In the genomic region with DNA sequence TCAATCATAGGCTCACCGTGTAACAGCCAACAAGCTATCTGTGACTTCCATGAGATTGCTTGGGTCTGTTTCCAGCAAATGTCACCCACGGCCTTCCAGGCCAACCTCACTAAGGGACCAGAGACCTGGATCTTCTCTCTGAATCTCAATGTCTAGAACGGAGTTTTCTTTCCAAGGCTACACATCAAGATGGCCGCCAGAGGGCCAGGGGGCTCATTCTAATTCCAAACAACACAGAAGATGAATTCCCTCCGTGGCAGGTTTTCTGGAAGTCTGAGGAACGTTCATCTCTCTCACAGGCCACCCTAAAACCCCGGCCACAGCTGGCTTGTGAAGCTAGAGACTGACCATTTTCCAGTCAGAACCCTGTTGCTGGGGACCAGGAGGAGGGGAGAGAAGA, we compare ENCODE assay signal across 18 mouse cellular contexts.
DNase-seq lines count a peak whose midpoint lies in the region; ATAC-seq and TF ChIP-seq lines count a peak whose summit lies in the region.
"Had no signal": no experiment of that assay in that cellular context is flagged by ENCODE, and none has a peak within 500 bp of the region (broad histone marks: within the 10 kb centered on the region; RNA-seq: fewer than 3 reads in every experiment).

No protein-coding gene starts in this region.

- peak; percentile 25 for TF ChIP-seq CTCF in liver, postnatal 0 days (IDR thresholded peaks at IDR 0.05; ENCODE audit: low read depth)

- ATAC-seq in hindbrain, embryonic 11.5 days (ENCODE audit: low FRiP score): no peak
- ATAC-seq in hindbrain, embryonic 14.5 days (ENCODE audit: low FRiP score): no peak
- ATAC-seq in liver, postnatal 0 days: no peak
- no peak for ATAC-seq in liver, embryonic 11.5 days (replicated peaks; ENCODE audit: low FRiP score)
- ATAC-seq: liver, embryonic 12.5 days had no signal

- no peak overlapping the region for H3K4me2 ChIP-seq in hindbrain, embryonic 11.5 days (replicated peaks; ENCODE audit: low read depth, low read length)
- H3K4me2 ChIP-seq in hindbrain, embryonic 14.5 days (replicated peaks): no peak overlapping the region
- no peak overlapping the region for H3K4me2 ChIP-seq in liver, postnatal 0 days (ENCODE audit: low read depth, low read length)
- H3K4me2 ChIP-seq in liver, embryonic 11.5 days: no peak overlapping the region
- H3K4me2 ChIP-seq: hindbrain, embryonic 12.5 days; liver, embryonic 12.5 days; neural tube, embryonic 13.5 days had no signal

- WGBS in hindbrain, embryonic 11.5 days: 69% methylated on average over 7 of the region's 7 CpGs
- 63% methylated on average over 7 of the region's 7 CpGs for WGBS in hindbrain, embryonic 14.5 days
- WGBS in liver, postnatal 0 days (ENCODE audit: insufficient replicate concordance): 65% methylated on average over 7 of the region's 7 CpGs
- WGBS in liver, embryonic 11.5 days: 60% methylated on average over 7 of the region's 7 CpGs

- no peaks in the 10 kb centered on the region for H3K27me3 ChIP-seq in hindbrain, embryonic 11.5 days (ENCODE audit: control insufficient read depth, insufficient read depth, low read length)
- H3K27me3 ChIP-seq in hindbrain, embryonic 14.5 days (ENCODE audit: control insufficient read depth, insufficient read depth, low read length): no peaks in the 10 kb centered on the region
- no peaks in the 10 kb centered on the region for H3K27me3 ChIP-seq in liver, postnatal 0 days (ENCODE audit: insufficient read depth, low read length)
- no peaks in the 10 kb centered on the region; the same call in 1 of the 2 replicates for H3K27me3 ChIP-seq in liver, embryonic 11.5 days (replicated peaks; ENCODE audit: control insufficient read depth, insufficient read depth, low read length)
- H3K27me3 ChIP-seq: hindbrain, embryonic 12.5 days; liver, embryonic 12.5 days; neural tube, embryonic 13.5 days had no signal

- no peaks in the 10 kb centered on the region for H3K36me3 ChIP-seq in hindbrain, embryonic 11.5 days (ENCODE audit: control insufficient read depth, insufficient read depth, low read length)
- no peaks in the 10 kb centered on the region for H3K36me3 ChIP-seq in hindbrain, embryonic 14.5 days (replicated peaks; ENCODE audit: control insufficient read depth, insufficient read depth)
- no peaks in the 10 kb centered on the region for H3K36me3 ChIP-seq in liver, postnatal 0 days (replicated peaks; ENCODE audit: insufficient read depth, low read length)
- H3K36me3 ChIP-seq in liver, embryonic 11.5 days (ENCODE audit: control insufficient read depth, insufficient read depth, low read length): no peaks in the 10 kb centered on the region
- H3K36me3 ChIP-seq: hindbrain, embryonic 12.5 days; liver, embryonic 12.5 days; neural tube, embryonic 13.5 days had no signal

- H3K27ac ChIP-seq in hindbrain, embryonic 11.5 days (ENCODE audit: low read depth, low read length): no peak overlapping the region
- no peak overlapping the region for H3K27ac ChIP-seq in hindbrain, embryonic 14.5 days
- no peak overlapping the region for H3K27ac ChIP-seq in liver, postnatal 0 days (ENCODE audit: low read depth)
- no peak overlapping the region for H3K27ac ChIP-seq in liver, embryonic 11.5 days (ENCODE audit: low read depth, low read length)
- H3K27ac ChIP-seq: hindbrain, embryonic 12.5 days; liver, embryonic 12.5 days; neural tube, embryonic 13.5 days had no signal

- H3K4me3 ChIP-seq in hindbrain, embryonic 11.5 days (ENCODE audit: low read depth, low read length): no peak overlapping the region
- H3K4me3 ChIP-seq in hindbrain, embryonic 14.5 days (replicated peaks; ENCODE audit: low read length): no peak overlapping the region
- no peak overlapping the region for H3K4me3 ChIP-seq in liver, postnatal 0 days (ENCODE audit: low read depth, low read length)
- no peak overlapping the region for H3K4me3 ChIP-seq in liver, embryonic 11.5 days (ENCODE audit: low read depth, low read length)
- H3K4me3 ChIP-seq: erythroblast, embryonic 14.5 days; hindbrain, embryonic 12.5 days; liver, embryonic 12.5 days; megakaryocyte, embryonic 14.5 days; neural tube, embryonic 13.5 days had no signal

- H3K9ac ChIP-seq in hindbrain, embryonic 11.5 days (ENCODE audit: low read depth, low read length): no peak overlapping the region
- H3K9ac ChIP-seq in hindbrain, embryonic 14.5 days: no peak overlapping the region
- no peak overlapping the region for H3K9ac ChIP-seq in liver, postnatal 0 days (replicated peaks)
- H3K9ac ChIP-seq in liver, embryonic 11.5 days (ENCODE audit: low read depth, low read length): no peak overlapping the region
- H3K9ac ChIP-seq: hindbrain, embryonic 12.5 days; liver, embryonic 12.5 days; neural tube, embryonic 13.5 days had no signal

- TF ChIP-seq EP300 in liver, postnatal 0 days (IDR thresholded peaks at IDR 0.05; ENCODE audit: low read depth): no peak

- no peaks in the 10 kb centered on the region for H3K9me3 ChIP-seq in hindbrain, embryonic 11.5 days (ENCODE audit: control insufficient read depth, low read length)
- no peaks in the 10 kb centered on the region for H3K9me3 ChIP-seq in hindbrain, embryonic 14.5 days (ENCODE audit: control insufficient read depth, low read length)
- no peaks in the 10 kb centered on the region for H3K9me3 ChIP-seq in liver, postnatal 0 days (ENCODE audit: low read length)
- no peaks in the 10 kb centered on the region for H3K9me3 ChIP-seq in liver, embryonic 11.5 days (ENCODE audit: control insufficient read depth, low read length)
- H3K9me3 ChIP-seq: hindbrain, embryonic 12.5 days; liver, embryonic 12.5 days; neural tube, embryonic 13.5 days had no signal

- peak; percentile 28 for DNase-seq in hindbrain, embryonic 11.5 days (ENCODE audit: low spot score)
- no peak for DNase-seq in hindbrain, embryonic 14.5 days (ENCODE audit: low spot score)
- DNase-seq in liver, postnatal 0 days: no peak
- DNase-seq in liver, embryonic 11.5 days (ENCODE audit: low spot score): no peak
- DNase-seq in NIH3T3 (ENCODE audit: low read depth) (peak; percentile 7), adipocyte (ENCODE audit: low spot score) (no peak)
- DNase-seq in retina, embryonic 14.5 days (ENCODE audit: low spot score): peak; percentile 37
- DNase-seq: gastrocnemius, postnatal 10 days; kidney, adult 2 months; layer of hippocampus, postnatal 36 days; left cerebral cortex, postnatal 4 days; lung, postnatal 10 days; thymus, postnatal 4 days had no signal

- H3K4me1 ChIP-seq in hindbrain, embryonic 11.5 days (replicated peaks; ENCODE audit: control insufficient read depth, insufficient read depth, low read length): no peaks in the 10 kb centered on the region
- H3K4me1 ChIP-seq in hindbrain, embryonic 14.5 days (replicated peaks; ENCODE audit: control insufficient read depth, insufficient read depth, low read length): 0 out of 2 replicates have a peak, but pooled peaks cover 4% of the 10 kb centered on the region
- H3K4me1 ChIP-seq in liver, postnatal 0 days (ENCODE audit: insufficient read depth): peaks cover 4% of the 10 kb centered on the region; the same call in 1 of the 2 replicates
- 0 out of 2 replicates have a peak, but pooled peaks cover 3% of the 10 kb centered on the region for H3K4me1 ChIP-seq in liver, embryonic 11.5 days (replicated peaks; ENCODE audit: control insufficient read depth, insufficient read depth, low read length)
- H3K4me1 ChIP-seq: neural tube, embryonic 13.5 days had no signal

Comparison
In these comparisons a context has a peak if more than half of its experiments do, and no peak if none do; other contexts are left out.
1. DNase-seq: peak in hindbrain, embryonic 11.5 days (single experiment), NIH3T3 (single experiment) and retina, embryonic 14.5 days (single experiment); none in hindbrain, embryonic 14.5 days (single experiment), liver, postnatal 0 days (single experiment), liver, embryonic 11.5 days (single experiment) and adipocyte (single experiment).